Mouse (Mus musculus) bone marrow macrophage, adult 2 months (primary cell): ENCODE results near the gene Cyp11a1.

Experiments used
- CTCF ChIP-seq: IDR thresholded peaks from 2 replicates; pipeline ENCODE4 v1.5.1; 2012; ENCODE audit warnings: low read depth, mild to moderate bottlenecking, low read length, moderate library complexity
- POLR2A ChIP-seq: IDR thresholded peaks from 2 replicates; pipeline ENCODE4 v1.6.1; 2012; ENCODE audit warnings: mild to moderate bottlenecking, low read depth, low read length, borderline replicate concordance

GRCm38 (mm10) chr9:57985304-57985703 is 20.9 kb upstream of the Cyp11a1 start:
- TF ChIP-seq CTCF (no peak), POLR2A (no peak)
